Mouse (Mus musculus): Measurements from ENCODE around the gene Pkm. TPM values are rescaled to one million over a fixed set of nuclear protein-coding genes. Genes with fewer than 3 reads are reported as not detected.
A peak's percentile ranks its signal among the peaks of the same experiment; 100 is the strongest.

The Pkm gene
- polyA plus RNA-seq, 1 experiment from 2014 or later, result 1,589 TPM

DNA sequence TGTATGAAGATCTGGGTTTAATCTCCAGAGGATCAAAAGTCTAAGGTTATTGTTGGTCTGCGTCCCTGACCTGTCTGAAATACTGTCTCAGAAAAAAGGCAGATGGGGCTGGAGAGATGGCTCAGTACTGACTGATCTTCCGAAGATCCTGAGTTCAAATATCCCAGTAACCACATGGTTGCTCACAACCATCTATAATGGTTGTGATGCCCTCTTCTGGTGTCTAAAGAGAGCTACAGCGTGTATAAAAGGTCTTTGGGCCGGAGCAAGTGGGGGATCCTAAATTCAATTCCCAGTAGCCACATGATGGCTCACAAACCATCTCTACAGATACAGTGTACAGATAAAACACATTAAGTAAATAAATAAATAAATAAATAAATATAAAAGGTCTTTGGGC is 13.0 kb downstream of the Pkm start:
- no peaks in the 10 kb centered on the region for H3K9me3 ChIP-seq (ENCODE audit: control insufficient read depth, low read length)
- H3K36me3 ChIP-seq (ENCODE audit: control insufficient read depth, insufficient read depth, low read length), result peaks cover 40% of the 10 kb centered on the region
- no peak for DNase-seq (ENCODE audit: low spot score)
- H3K27me3 ChIP-seq (ENCODE audit: control insufficient read depth, insufficient read depth, low read length), result no peaks in the 10 kb centered on the region
- no peak overlapping the region for H3K9ac ChIP-seq (ENCODE audit: low read depth, low read length)
- H3K4me1 ChIP-seq (replicated peaks; ENCODE audit: control insufficient read depth, insufficient read depth, low read length), result no peaks in the 10 kb centered on the region
- 85% methylated on average over 4 of the region's 4 CpGs for WGBS
- ATAC-seq (ENCODE audit: low FRiP score), result no peak
- H3K27ac ChIP-seq (ENCODE audit: low read depth, low read length), result no peak overlapping the region
- no peak overlapping the region for H3K4me2 ChIP-seq (replicated peaks; ENCODE audit: low read depth, low read length)
- no peak overlapping the region for H3K4me3 ChIP-seq (ENCODE audit: low read depth, low read length)

GRCm38 (mm10) chr9:59672195-59672894 is 16.2 kb downstream of the Pkm start:
- WGBS, result 95% methylated on average over 12 of the region's 12 CpGs
- no peak for ATAC-seq (ENCODE audit: low FRiP score)

DNA sequence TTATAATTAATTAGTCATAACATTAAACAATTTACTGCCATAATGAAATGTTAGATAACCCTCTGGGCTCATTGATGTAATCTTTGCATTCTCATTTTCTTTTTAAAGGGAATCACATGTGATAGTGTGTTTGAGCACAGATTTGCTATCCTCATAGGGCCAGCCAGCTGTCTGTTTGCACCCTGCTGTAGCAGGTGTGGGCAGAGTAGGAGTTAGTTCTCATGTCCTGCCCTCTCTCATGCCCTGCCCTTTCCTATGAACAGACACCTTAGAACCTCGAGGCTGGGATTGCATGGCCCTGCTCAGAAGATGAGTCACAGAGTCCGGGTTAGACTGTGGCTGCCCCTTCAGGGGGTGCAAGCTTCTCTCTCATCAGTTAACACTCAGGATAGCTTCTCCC is 17.3 kb downstream of the Pkm start:
- 83% methylated on average over 2 of the region's 2 CpGs for WGBS
- peaks cover 40% of the 10 kb centered on the region for H3K36me3 ChIP-seq (ENCODE audit: control insufficient read depth, insufficient read depth, low read length)

More at GRCm38 (mm10) chr9:59672195-59672894, 16.2 kb downstream of the Pkm start:
- Histone ChIP-seq H3K9ac (ENCODE audit: low read depth, low read length) (no peak overlapping the region), H3K4me3 (ENCODE audit: low read depth, low read length) (no peak overlapping the region), H3K36me3 (ENCODE audit: control insufficient read depth, insufficient read depth, low read length) (peaks cover 42% of the 10 kb centered on the region), H3K27me3 (ENCODE audit: control insufficient read depth, insufficient read depth, low read length) (no peaks in the 10 kb centered on the region), H3K4me1 (replicated peaks; ENCODE audit: control insufficient read depth, insufficient read depth, low read length) (no peaks in the 10 kb centered on the region), H3K9me3 (ENCODE audit: control insufficient read depth, low read length) (no peaks in the 10 kb centered on the region), H3K27ac (ENCODE audit: low read depth, low read length) (no peak overlapping the region), H3K4me2 (replicated peaks; ENCODE audit: low read depth, low read length) (no peak overlapping the region)
- no peak for DNase-seq (ENCODE audit: low spot score)

GRCm38 (mm10) chr9:59675598-59675997 is 19.4 kb downstream of the Pkm start:
- ATAC-seq (ENCODE audit: low FRiP score) (no peak), DNase-seq (ENCODE audit: low spot score) (no peak)
- H3K4me1 ChIP-seq (replicated peaks; ENCODE audit: control insufficient read depth, insufficient read depth, low read length), result 0 out of 2 replicates have a peak, but pooled peaks cover 2% of the 10 kb centered on the region
- no peak overlapping the region for H3K9ac ChIP-seq (ENCODE audit: low read depth, low read length)
- no peak overlapping the region for H3K4me3 ChIP-seq (ENCODE audit: low read depth, low read length)
- no peaks in the 10 kb centered on the region; the same call in 1 of the 2 replicates for H3K27me3 ChIP-seq (ENCODE audit: control insufficient read depth, insufficient read depth, low read length)
- H3K36me3 ChIP-seq (ENCODE audit: control insufficient read depth, insufficient read depth, low read length), result peaks cover 32% of the 10 kb centered on the region
- no peaks in the 10 kb centered on the region for H3K9me3 ChIP-seq (ENCODE audit: control insufficient read depth, low read length)
- no peak overlapping the region for H3K4me2 ChIP-seq (replicated peaks; ENCODE audit: low read depth, low read length)
- H3K27ac ChIP-seq (ENCODE audit: low read depth, low read length), result no peak overlapping the region
- 90% methylated on average over 14 of the region's 14 CpGs for WGBS

More for the DNA sequence above, 17.3 kb downstream of the Pkm start:
- DNase-seq (ENCODE audit: low spot score) (no peak), ATAC-seq (ENCODE audit: low FRiP score) (no peak)
- Histone ChIP-seq H3K4me3 (ENCODE audit: low read depth, low read length) (no peak overlapping the region), H3K27ac (ENCODE audit: low read depth, low read length) (no peak overlapping the region), H3K4me2 (replicated peaks; ENCODE audit: low read depth, low read length) (no peak overlapping the region), H3K27me3 (ENCODE audit: control insufficient read depth, insufficient read depth, low read length) (no peaks in the 10 kb centered on the region), H3K9me3 (ENCODE audit: control insufficient read depth, low read length) (no peaks in the 10 kb centered on the region), H3K4me1 (replicated peaks; ENCODE audit: control insufficient read depth, insufficient read depth, low read length) (no peaks in the 10 kb centered on the region), H3K9ac (ENCODE audit: low read depth, low read length) (no peak overlapping the region)

DNA sequence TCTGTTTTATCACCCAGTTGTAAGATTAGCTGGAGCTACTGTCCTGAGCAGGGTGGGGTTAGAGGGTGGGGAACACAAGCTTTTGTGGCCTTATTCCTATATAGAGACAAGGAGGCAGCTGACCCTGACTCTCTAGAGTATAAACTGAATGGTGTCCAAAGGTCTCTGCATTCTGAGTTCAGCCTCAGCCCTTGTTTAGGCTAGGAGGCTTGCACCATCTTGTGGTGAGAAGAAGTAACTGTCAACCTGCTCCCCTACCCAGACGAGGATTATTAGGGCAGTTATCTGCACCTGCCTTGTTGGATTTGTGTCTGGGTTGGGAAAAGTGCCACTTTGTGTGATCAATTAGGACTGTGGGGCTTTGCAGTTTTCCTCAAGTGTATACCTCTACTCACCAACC is 22.1 kb downstream of the Pkm start:
- ATAC-seq (ENCODE audit: low FRiP score), result no peak
- Histone ChIP-seq H3K4me3 (ENCODE audit: low read depth, low read length) (no peak overlapping the region), H3K9me3 (ENCODE audit: control insufficient read depth, low read length) (no peaks in the 10 kb centered on the region), H3K4me1 (replicated peaks; ENCODE audit: control insufficient read depth, insufficient read depth, low read length) (0 out of 2 replicates have a peak, but pooled peaks cover 2% of the 10 kb centered on the region), H3K4me2 (replicated peaks; ENCODE audit: low read depth, low read length) (no peak overlapping the region), H3K9ac (ENCODE audit: low read depth, low read length) (no peak overlapping the region), H3K27ac (ENCODE audit: low read depth, low read length) (no peak overlapping the region), H3K27me3 (ENCODE audit: control insufficient read depth, insufficient read depth, low read length) (peaks cover 8% of the 10 kb centered on the region), H3K36me3 (ENCODE audit: control insufficient read depth, insufficient read depth, low read length) (peaks cover 15% of the 10 kb centered on the region)
- DNase-seq (ENCODE audit: low spot score), result no peak
- WGBS, result 44% methylated on average over 1 of the region's 1 CpGs

DNA sequence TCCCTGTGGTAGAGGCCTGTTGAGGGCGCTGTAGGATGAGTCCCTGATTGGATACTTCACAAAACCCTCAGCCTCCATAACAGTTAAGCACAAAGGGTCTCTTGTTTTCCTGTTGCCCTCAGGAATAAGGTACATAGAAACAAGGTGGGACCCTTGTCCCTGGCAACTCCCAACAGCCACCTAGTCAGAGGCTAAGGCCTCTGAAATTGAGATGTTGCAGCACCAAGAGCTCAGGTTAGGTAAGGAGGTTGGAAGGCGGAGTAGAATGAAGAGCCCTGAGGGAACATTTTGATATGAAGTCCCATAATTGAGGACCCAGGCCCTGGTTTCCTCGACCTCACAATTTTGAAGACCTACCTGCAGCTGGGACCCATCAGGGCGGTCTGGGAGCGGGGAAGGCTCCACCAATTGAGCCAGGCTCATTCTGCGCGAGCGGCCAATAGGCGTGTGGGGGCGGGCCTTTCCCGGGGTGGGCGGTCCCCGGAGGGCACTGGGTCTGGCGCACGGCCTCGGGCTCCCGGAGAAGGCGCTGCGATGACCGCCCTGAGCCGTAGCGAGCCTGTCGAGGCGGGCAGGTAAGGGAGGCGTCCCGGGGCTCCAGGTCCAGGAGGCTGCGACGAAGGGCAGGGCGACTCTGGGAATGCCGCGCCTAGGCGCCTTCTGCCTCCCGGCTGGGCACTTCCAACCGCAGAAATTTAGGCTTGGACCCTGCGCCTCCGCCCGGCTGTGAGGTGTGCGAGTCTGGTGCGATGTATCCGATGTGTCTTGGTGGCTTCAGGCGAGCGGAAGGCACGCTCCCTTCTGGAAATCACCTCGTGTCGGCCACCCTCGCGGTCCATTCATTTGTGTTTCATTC is 23.7 kb downstream of the Pkm start, which contains the start of gene Gramd2:
TSS of gene Gramd2 (plus strand) at position 467 of the 856 bp plus-strand sequence.
- H3K9ac ChIP-seq (ENCODE audit: low read depth, low read length), result peak within 1 kb of the TSS; percentile 34; the same call in 1 of the 2 replicates
- DNase-seq (ENCODE audit: low spot score), result peak; percentile 87
- WGBS, result under 1% methylated on average over 47 of the region's 47 CpGs
- 0 out of 2 replicates have a peak, but pooled peaks cover 2% of the 10 kb centered on the region for H3K4me1 ChIP-seq (replicated peaks; ENCODE audit: control insufficient read depth, insufficient read depth, low read length)
- H3K36me3 ChIP-seq (ENCODE audit: control insufficient read depth, insufficient read depth, low read length), result peaks cover 10% of the 10 kb centered on the region
- H3K27ac ChIP-seq (ENCODE audit: low read depth, low read length), result no peak within 1 kb of the TSS
- H3K4me3 ChIP-seq (ENCODE audit: low read depth, low read length), result peak within 1 kb of the TSS; percentile 28
- peaks cover 8% of the 10 kb centered on the region for H3K27me3 ChIP-seq (ENCODE audit: control insufficient read depth, insufficient read depth, low read length)
- H3K9me3 ChIP-seq (ENCODE audit: control insufficient read depth, low read length), result no peaks in the 10 kb centered on the region
- H3K4me2 ChIP-seq (replicated peaks; ENCODE audit: low read depth, low read length), result peak within 1 kb of the TSS; percentile 73
- ATAC-seq (ENCODE audit: low FRiP score), result peak; percentile 96

DNA sequence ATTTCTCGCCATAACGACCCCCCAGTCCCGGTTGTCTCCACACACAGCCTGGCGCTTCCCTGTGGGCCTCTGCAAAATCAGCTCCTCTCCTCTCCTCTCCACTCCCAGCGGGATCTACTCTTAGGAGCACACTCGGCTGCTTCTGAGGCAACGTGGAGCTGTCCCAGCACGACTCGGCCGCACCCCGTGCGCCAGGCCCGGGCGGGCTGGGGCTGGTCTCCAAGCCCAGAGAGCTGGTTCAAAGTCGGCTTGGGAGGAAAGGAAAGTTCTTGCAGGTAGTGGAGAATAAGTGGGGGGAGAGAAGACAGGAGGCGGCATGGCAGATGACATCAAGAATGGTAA is 24.3 kb downstream of the Pkm start:
- Histone ChIP-seq H3K4me3 (ENCODE audit: low read depth, low read length) (peak overlapping the region; percentile 28), H3K9ac (ENCODE audit: low read depth, low read length) (no peak overlapping the region), H3K4me2 (replicated peaks; ENCODE audit: low read depth, low read length) (peak overlapping the region; percentile 73), H3K27me3 (ENCODE audit: control insufficient read depth, insufficient read depth, low read length) (peaks cover 8% of the 10 kb centered on the region), H3K9me3 (ENCODE audit: control insufficient read depth, low read length) (no peaks in the 10 kb centered on the region), H3K4me1 (replicated peaks; ENCODE audit: control insufficient read depth, insufficient read depth, low read length) (0 out of 2 replicates have a peak, but pooled peaks cover 2% of the 10 kb centered on the region), H3K27ac (ENCODE audit: low read depth, low read length) (no peak overlapping the region), H3K36me3 (ENCODE audit: control insufficient read depth, insufficient read depth, low read length) (peaks cover 4% of the 10 kb centered on the region)
- DNase-seq (ENCODE audit: low spot score) (no peak), ATAC-seq (ENCODE audit: low FRiP score) (peak; percentile 23; the same call in 1 of the 2 replicates)
- 10% methylated on average over 16 of the region's 16 CpGs for WGBS

- WGBS, result 79% methylated on average over 2 of the region's 2 CpGs
- no peak for ATAC-seq (ENCODE audit: low FRiP score)
Measured at GRCm38 (mm10) chr9:59684020-59684419, 27.9 kb downstream of the Pkm start.

More at GRCm38 (mm10) chr9:59684020-59684419, 27.9 kb downstream of the Pkm start:
- H3K4me1 ChIP-seq (replicated peaks; ENCODE audit: control insufficient read depth, insufficient read depth, low read length), result 0 out of 2 replicates have a peak, but pooled peaks cover 2% of the 10 kb centered on the region
- no peaks in the 10 kb centered on the region for H3K36me3 ChIP-seq (ENCODE audit: control insufficient read depth, insufficient read depth, low read length)
- H3K27me3 ChIP-seq (ENCODE audit: control insufficient read depth, insufficient read depth, low read length), result peaks cover 8% of the 10 kb centered on the region
- H3K27ac ChIP-seq (ENCODE audit: low read depth, low read length), result no peak overlapping the region
- H3K4me2 ChIP-seq (replicated peaks; ENCODE audit: low read depth, low read length), result no peak overlapping the region
- H3K9me3 ChIP-seq (ENCODE audit: control insufficient read depth, low read length), result no peaks in the 10 kb centered on the region
- no peak for DNase-seq (ENCODE audit: low spot score)
- H3K9ac ChIP-seq (ENCODE audit: low read depth, low read length), result no peak overlapping the region
- no peak overlapping the region for H3K4me3 ChIP-seq (ENCODE audit: low read depth, low read length)

All from hindbrain, embryonic 11.5 days (tissue).